Comparison of ENCODE assay signal across 8 mouse cellular contexts in genomic region chr3:38663670-38664494, GRCm38 (mm10).
DNase-seq lines count a peak whose midpoint lies in the region; ATAC-seq and TF ChIP-seq lines count a peak whose summit lies in the region.

No protein-coding gene starts in this region.

- no peaks in the 10 kb centered on the region for H3K9me3 ChIP-seq in heart, embryonic 10.5 days
- H3K9me3 ChIP-seq in forebrain, embryonic 14.5 days (replicated peaks; ENCODE audit: control insufficient read depth, low read length) = no peaks in the 10 kb centered on the region
- 0 out of 2 replicates have a peak, but pooled peaks cover 2% of the 10 kb centered on the region for H3K9me3 ChIP-seq in midbrain, embryonic 11.5 days (ENCODE audit: control insufficient read depth, low read length)

- H3K36me3 ChIP-seq in heart, embryonic 10.5 days = no peaks in the 10 kb centered on the region
- H3K36me3 ChIP-seq in forebrain, embryonic 14.5 days (ENCODE audit: control insufficient read depth, insufficient read depth, low read length) = no peaks in the 10 kb centered on the region
- H3K36me3 ChIP-seq in midbrain, embryonic 11.5 days (ENCODE audit: control insufficient read depth, insufficient read depth, low read length) = no peaks in the 10 kb centered on the region

- intact Hi-C loops in heart, postnatal 10 days (cut with DNase I) = no loop called here

- H3K9ac ChIP-seq in forebrain, embryonic 14.5 days (ENCODE audit: low read length) = 0 out of 2 replicates have a peak overlapping the region, but pooled peaks have one; percentile 21
- H3K9ac ChIP-seq in midbrain, embryonic 11.5 days (ENCODE audit: low read length) = peak overlapping the region; percentile 22; the same call in 1 of the 2 replicates

- H3K27ac ChIP-seq in heart, embryonic 10.5 days = no peak overlapping the region
- peak overlapping the region; percentile 58 for H3K27ac ChIP-seq in forebrain, embryonic 14.5 days (ENCODE audit: low read depth, low read length)
- H3K27ac ChIP-seq in midbrain, embryonic 11.5 days (ENCODE audit: low read depth, low read length) = peak overlapping the region; percentile 59
- H3K27ac ChIP-seq in layer of hippocampus, adult 2 months = no peak overlapping the region

- WGBS in heart, embryonic 10.5 days = 74% methylated on average over 17 of the region's 17 CpGs
- 40% methylated on average over 17 of the region's 17 CpGs for WGBS in forebrain, embryonic 14.5 days
- 29% methylated on average over 17 of the region's 17 CpGs for WGBS in midbrain, embryonic 11.5 days

- peak; percentile 45 to 47 for DNase-seq in heart, postnatal 10 days
- DNase-seq in heart, embryonic 10.5 days (ENCODE audit: low spot score) = no peak
- DNase-seq in brain, adult 2 months (ENCODE audit: low read depth, low spot score) = peak; percentile 23
- peak; percentile 75 for DNase-seq in forebrain, embryonic 14.5 days (ENCODE audit: low spot score)
- DNase-seq in midbrain, embryonic 11.5 days (ENCODE audit: low spot score, missing footprints) = peak; percentile 95
- DNase-seq in layer of hippocampus, adult 2 months (ENCODE audit: low spot score in 2 of 2) = no peak
- no peak for DNase-seq in frontal cortex, postnatal 25 days (ENCODE audit: low spot score in 2 of 2)
- no peak for DNase-seq in gastrocnemius, postnatal 4 days (ENCODE audit: low spot score in 2 of 2)

- no peak for TF ChIP-seq CTCF in layer of hippocampus, adult 2 months (conservative IDR thresholded peaks at IDR 0.05)

- no peaks in the 10 kb centered on the region for H3K27me3 ChIP-seq in heart, embryonic 10.5 days (ENCODE audit: insufficient read depth, poor library complexity, severe bottlenecking)
- no peaks in the 10 kb centered on the region for H3K27me3 ChIP-seq in forebrain, embryonic 14.5 days (replicated peaks; ENCODE audit: control insufficient read depth, insufficient read depth, low read length)
- no peaks in the 10 kb centered on the region for H3K27me3 ChIP-seq in midbrain, embryonic 11.5 days (ENCODE audit: control insufficient read depth, insufficient read depth, low read length)

- peak; percentile 76; the same call in 1 of the 2 replicates for ATAC-seq in forebrain, embryonic 14.5 days
- ATAC-seq in midbrain, embryonic 11.5 days (ENCODE audit: low FRiP score) = peak; percentile 91

- H3K4me2 ChIP-seq in forebrain, embryonic 14.5 days (ENCODE audit: low read length) = peak overlapping the region; percentile 11; the same call in 1 of the 2 replicates
- H3K4me2 ChIP-seq in midbrain, embryonic 11.5 days = no peak overlapping the region

- H3K4me3 ChIP-seq in heart, embryonic 10.5 days = no peak overlapping the region
- no peak overlapping the region for H3K4me3 ChIP-seq in forebrain, embryonic 14.5 days (ENCODE audit: low read depth, low read length)
- H3K4me3 ChIP-seq in midbrain, embryonic 11.5 days (ENCODE audit: low read depth, low read length) = no peak overlapping the region
- H3K4me3 ChIP-seq in layer of hippocampus, adult 2 months = no peak overlapping the region

- H3K4me1 ChIP-seq in heart, embryonic 10.5 days = no peaks in the 10 kb centered on the region
- H3K4me1 ChIP-seq in forebrain, embryonic 14.5 days (ENCODE audit: control insufficient read depth, insufficient read depth, low read length) = no peaks in the 10 kb centered on the region
- peaks cover 8% of the 10 kb centered on the region for H3K4me1 ChIP-seq in midbrain, embryonic 11.5 days (ENCODE audit: control insufficient read depth, insufficient read depth, low read length)

Comparison
In these comparisons a context has a peak if more than half of its experiments do, and no peak if none do; other contexts are left out.
1. DNase-seq: peak in heart, postnatal 10 days (2 of 2), brain, adult 2 months (single experiment), forebrain, embryonic 14.5 days (single experiment) and midbrain, embryonic 11.5 days (single experiment); none in heart, embryonic 10.5 days (single experiment), layer of hippocampus, adult 2 months (0 of 2), frontal cortex, postnatal 25 days (0 of 2) and gastrocnemius, postnatal 4 days (0 of 2).
2. H3K27ac ChIP-seq: peak in forebrain, embryonic 14.5 days (single experiment) and midbrain, embryonic 11.5 days (single experiment); none in heart, embryonic 10.5 days (single experiment) and layer of hippocampus, adult 2 months (single experiment).